Mouse (Mus musculus): ENCODE measurements at regions not wholly inside any gene's neighbourhood (a gene's known extent, or its start where the extent isn't known, plus 50 kb on each side); places are given as distances from the start of the nearest gene placed in this dataset.

GRCm38 (mm10) chr12:35725910-35726309 lies 191.1 kb upstream of the Ahr start:
- no peak for TF ChIP-seq GATA1 (IDR thresholded peaks at IDR 0.05; ENCODE audit: borderline replicate concordance, low read length)
- no peak for TF ChIP-seq FLI1 (IDR thresholded peaks at IDR 0.05; ENCODE audit: low read length)

Data from megakaryocyte, embryonic 14.5 days (primary cell).